Mouse (Mus musculus) liver, adult 2 months (tissue): ENCODE results near the gene Atp6v0b.

Experiments used
- CTCF ChIP-seq: fragments of 200-500 bp; IDR thresholded peaks from 2 replicates; pipeline ENCODE4 v1.5.1; 2011; ENCODE audit warnings: low read depth, low read length, control low read depth
- POLR2A ChIP-seq: fragments of 200-500 bp; IDR thresholded peaks from 2 replicates; pipeline ENCODE4 v1.6.1; 2011; ENCODE audit warnings: low read length, control low read depth; ENCODE audit not compliant: insufficient read depth; ENCODE audit errors: extremely low read depth

- no peak for TF ChIP-seq POLR2A
- TF ChIP-seq CTCF = no peak
These were observed 30.3 kb upstream of the Atp6v0b start for GRCm38 (mm10) chr4:117917402-117917801.
